Mouse (Mus musculus) gastrocnemius, postnatal 36 days (tissue): ENCODE measurements around the gene Plxnc1. TPM values are rescaled to one million over a fixed set of nuclear protein-coding genes. Genes with fewer than 3 reads are reported as not detected.
A peak's percentile ranks its signal among the peaks of the same experiment; 100 is the strongest.

Experiments used
- DNase-seq, 2 experiments: peaks; one replicate each; pipeline ENCODE4 v3.0.0; 2022
- intact Hi-C: fragments of 180-260 bp; cut with DNase I; formaldehyde crosslinking; loops from one replicate; pipeline ENCODE4 v1.15.1; 2025
- total RNA-seq, 2 experiments: library from RNA; stranded (reverse); gene quantifications; 2 replicates each; pipeline ENCODE4 v1.2.3; 2021

Plxnc1 gene
- total RNA-seq, 2 experiments from 2014 or later = 0.56 to 0.62 TPM

DNA sequence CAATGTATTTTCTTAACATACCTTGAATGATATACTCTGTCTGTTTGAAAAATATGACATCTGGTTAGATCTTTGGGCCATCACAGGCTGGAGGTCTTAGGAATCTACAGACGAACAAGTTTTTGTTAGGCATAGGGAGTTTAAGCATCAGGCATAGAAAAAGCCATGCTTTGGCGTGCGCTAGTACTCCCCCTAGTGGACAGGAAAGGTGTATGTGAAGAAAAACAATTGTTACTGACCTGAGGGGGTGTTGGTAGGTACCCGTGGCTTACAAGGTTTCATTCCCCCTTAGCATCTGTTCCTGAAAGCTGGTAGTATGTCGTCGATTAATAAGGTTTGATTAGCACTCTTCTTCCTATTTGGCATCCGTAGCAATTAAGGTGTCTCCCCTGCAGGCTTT is 13.7 kb upstream of the Plxnc1 start:
- DNase-seq = peak in 1 of 2 experiments; percentile 17
- intact Hi-C loops = loop anchor here (2.0 kb wide), 1 partner anchor 336 kb away; no protein-coding TSS in a partner anchor

DNA sequence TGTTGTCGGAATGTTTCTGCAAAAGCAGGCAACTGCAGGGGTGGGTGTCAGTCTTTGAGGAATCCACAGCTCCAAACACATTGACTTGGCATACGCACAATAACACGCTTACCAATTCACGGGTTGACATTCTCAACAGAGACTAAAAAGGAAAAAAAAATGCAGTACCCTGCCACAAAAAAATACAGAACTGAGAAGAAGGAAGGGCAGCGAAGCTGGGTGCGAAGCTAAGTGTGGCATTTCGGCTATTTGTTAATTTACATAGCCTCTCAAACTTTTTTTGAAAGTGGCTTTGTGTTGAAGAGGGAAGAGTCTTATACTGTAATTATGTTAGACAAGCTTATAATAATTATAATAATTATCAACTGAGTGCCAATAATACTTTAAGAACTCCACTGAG is 13.1 kb upstream of the Plxnc1 start:
- intact Hi-C loops = loop anchor here (2.0 kb wide), 1 partner anchor 335 kb away; no protein-coding TSS in a partner anchor

DNA sequence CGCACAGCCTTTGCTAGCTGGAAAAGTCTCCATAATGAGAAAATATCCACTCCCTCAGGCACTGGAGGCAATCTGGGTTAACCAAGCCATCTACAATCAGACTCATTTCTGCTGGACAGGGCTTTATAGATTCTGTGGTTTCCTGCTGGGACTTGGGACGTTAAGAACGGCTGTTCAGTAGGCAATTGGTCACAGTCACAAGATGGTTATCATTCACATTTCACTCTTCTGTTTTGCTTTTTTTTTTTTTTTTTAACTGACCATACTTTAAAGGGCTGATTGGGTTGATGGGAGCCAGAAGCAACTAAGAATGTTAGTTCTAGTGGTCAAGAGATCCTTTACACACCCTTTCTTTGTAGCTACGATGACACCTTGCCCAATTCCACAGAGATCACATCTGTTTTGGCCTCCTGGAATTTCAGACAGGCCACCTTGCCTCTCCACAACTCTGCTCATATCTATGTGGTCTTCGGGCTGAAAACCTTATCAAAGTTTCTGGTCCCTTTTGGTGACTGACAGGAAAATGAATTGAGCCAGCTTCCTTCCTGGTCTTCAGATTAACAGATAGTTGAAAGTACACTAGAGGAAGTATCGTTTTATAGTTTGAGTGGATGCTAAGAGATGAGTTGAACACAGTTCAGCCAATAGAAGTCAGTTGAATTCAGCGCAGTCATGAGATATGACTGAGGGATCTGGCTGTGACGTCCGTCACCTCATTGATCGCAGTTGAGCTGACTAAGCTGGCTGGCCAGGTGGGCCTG is 3.5 kb upstream of the Plxnc1 start:
- intact Hi-C loops = no loop called here
- no peak for DNase-seq

More for the DNA sequence above, 13.1 kb upstream of the Plxnc1 start:
- no peak for DNase-seq

DNA sequence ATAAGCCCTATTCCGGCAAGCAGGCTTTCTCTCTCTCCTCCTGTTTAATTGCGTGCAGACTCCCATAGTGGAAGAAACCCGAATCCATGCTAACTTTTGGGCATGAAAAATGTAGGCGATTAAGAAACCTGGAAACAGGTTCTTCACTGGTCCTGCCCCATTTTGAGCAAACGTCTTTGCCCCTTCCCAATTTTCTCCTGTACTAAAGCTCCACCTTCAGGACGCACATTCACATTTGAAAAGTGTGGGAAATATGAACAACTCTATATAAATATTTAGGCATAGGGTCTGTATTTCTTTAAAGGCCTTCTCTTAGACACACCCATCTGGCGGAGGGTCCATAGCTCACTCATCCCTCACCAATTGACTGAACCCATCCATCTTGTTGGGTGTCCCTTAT is 2.8 kb upstream of the Plxnc1 start:
- DNase-seq = no peak
- intact Hi-C loops = no loop called here

DNA sequence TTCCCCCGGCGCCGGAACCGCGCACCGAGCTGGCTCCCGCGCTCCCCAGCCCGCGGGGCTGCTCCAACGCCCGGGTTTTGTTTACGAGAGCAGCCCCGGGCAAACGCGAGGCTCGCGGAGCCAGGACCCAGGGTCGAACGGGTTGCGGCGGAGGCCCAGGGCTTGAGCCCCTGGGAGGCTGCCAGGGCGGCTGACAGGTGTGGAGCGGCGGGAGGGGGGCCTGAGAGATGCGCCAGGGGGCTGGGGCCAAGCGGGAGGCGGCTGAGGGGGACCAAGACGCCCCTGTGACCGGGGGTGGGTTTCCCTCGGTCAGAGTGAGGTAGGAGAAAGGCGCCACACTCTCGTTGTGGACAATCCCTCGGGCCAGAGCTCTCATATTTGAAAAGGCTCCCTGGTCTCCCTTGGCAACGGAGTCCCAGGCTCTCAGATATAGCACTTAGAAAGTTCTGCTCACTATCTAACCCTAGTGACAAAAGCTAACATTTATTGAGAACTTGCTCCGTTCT is 624 bp upstream of the Plxnc1 start:
- no peak for DNase-seq
- intact Hi-C loops = no loop called here

DNA sequence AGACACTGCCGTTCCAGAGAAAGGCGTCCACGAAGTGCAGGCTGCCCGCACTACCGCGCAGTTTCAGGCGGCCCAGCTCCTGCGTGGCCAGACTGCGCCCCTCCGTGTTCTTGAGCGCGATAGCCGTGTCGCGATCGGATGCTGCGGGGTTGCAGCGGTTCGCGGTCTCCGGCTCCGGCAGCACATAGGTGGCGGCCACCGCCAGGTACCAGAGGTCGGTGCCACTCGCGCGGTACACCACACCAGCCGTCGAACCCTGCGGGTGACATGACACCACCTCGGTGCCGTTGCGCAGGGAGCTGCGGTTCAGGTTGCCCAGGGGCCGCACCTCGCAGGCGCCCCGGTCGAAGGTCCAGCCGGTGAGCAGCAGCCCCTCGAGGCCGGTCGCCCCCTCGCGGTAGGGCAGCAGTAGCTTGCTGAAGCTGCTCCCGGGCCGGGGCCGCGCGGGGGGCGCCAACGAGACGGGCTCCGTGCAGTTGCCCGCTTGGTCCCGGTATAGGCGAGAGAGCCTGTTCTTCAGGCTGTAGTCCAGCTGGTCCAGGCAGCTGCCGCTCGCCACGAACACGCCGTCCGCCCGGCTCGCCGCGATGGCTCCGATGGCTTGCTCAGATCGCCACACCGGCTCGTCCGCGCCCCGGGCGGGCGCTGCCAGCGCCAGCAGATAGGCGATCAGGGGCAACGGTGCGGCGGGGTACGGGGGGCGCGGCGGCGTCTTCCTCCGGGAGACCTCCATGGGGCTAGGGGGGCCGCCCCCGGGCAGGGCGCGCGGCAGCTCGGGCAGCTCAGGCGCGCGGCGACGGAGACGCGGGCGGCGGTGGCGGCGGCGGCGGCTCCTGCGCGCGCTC is 567 bp downstream of the Plxnc1 start:
- intact Hi-C loops = loop anchor here (5.0 kb wide), 1 partner anchor 322 kb away; no protein-coding TSS in a partner anchor
- DNase-seq = peak; percentile 23 to 36

DNA sequence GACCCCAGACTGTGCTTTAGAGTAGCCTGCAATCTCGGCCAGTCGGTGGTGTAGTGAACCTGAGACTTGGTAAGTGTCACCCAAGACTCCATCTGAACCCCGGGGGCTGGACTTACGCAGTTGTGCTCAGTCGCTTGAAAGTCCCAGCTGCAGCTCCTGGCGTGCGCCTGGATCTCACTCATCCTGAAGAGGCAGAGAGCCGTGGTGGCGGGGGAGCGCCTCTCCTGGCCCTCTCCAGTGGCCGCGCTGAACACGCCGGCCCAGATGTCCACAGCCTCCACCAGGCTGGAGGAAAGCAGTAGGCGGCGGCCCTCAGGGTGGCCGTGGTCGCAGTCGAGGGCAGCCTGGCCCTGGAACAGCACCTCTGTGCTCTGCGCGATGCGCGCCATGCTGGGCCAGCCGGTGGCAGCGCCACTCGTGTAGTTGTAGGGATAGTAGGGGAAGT is 1.2 kb downstream of the Plxnc1 start:
- peak; percentile 33 to 36 for DNase-seq
- intact Hi-C loops = loop anchor here (5.0 kb wide), 1 partner anchor 321 kb away; no protein-coding TSS in a partner anchor

DNA sequence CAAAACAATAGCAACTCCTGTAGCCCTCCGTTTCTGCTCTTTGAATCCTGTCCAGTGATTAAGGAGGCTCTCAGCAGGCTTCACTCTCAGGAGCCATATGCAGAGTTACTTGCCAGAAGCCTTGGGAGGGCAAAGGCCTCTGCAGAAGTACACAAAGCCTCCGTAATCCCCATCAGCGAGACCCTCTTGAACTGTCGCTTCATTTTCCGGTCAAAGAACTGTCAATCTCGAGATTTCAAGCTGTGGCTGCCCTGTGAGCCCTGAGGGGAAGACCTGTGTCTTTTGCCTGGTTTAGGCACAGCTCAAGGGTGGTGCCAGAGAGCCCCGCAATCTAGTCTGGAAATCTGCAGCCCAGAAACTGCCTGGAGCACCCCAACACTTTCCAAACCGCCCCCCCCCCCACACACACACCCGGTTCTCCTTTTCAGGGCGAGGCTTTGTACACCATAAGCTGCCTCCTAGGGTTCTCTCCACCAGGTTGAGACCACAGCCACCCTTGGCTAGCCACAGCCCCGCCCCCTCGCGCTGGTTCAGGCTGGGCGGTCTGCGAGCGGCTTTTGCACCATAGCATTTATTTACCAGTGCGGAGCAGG is 2.1 kb downstream of the Plxnc1 start:
- no peak for DNase-seq
- intact Hi-C loops = loop anchor here (5.0 kb wide), 1 partner anchor 320 kb away; no protein-coding TSS in a partner anchor

DNA sequence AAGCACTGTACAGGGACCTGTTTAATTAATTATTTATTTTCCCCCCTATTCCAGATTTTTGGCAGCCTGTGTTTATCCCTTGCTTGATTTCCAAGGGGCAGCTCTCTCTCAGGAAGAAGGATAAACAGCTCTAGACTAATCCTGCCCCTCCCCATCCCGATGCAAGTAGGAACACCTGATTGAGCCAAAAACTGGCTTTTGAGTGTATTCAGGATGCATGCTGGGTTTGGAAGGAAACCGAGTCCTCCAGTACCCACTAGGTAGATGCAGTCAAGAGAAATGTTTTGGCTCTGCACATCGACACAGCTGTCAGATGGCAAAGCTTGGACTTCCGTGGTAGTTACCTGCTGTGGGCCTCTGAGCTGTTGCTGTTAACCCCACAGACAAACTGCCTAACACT is 3.1 kb downstream of the Plxnc1 start:
- intact Hi-C loops = loop anchor here (5.0 kb wide), 1 partner anchor 319 kb away; no protein-coding TSS in a partner anchor
- no peak for DNase-seq

DNA sequence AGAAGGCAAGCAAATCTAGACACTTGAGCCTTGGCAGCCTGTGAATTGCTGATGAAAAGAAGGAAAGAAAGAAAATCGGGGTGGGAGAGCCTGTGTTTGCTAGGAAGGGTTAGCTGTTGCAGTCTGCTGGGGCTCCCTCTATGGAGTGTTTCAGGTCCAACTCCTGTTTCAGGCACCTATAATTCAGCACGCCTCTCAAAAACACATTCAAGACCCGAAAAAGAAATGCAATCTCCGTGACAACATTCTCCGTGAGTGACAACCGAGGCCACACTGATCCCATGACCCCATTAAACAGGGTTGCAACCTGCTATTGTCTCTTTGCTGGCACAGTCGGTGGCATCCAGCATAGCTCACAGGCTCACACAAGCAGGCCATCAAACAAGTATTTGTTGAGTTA is 3.8 kb downstream of the Plxnc1 start:
- DNase-seq = no peak
- intact Hi-C loops = loop anchor here (5.0 kb wide), 1 partner anchor 318 kb away; no protein-coding TSS in a partner anchor

DNA sequence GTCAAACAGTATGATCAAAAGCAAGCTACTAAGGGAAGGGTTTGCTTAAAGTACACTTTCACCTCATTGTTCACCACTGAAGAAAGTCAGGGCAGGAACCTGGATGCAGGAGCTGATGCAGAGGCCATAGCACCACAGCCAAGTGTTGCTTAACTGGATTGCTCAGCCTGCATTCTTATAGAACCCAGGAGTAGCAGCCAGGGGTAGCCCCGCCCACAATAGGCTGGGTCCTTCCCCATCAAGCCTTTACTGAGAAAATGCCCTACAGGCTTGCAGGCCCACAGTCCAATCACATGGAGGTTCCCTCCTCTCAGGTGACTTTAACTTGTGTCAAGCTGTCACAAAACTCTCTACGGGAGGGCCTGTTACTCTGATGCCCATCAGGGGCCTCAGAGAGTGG is 4.6 kb downstream of the Plxnc1 start:
- intact Hi-C loops = loop anchor here (5.0 kb wide), 1 partner anchor 318 kb away; no protein-coding TSS in a partner anchor
- DNase-seq = no peak

DNA sequence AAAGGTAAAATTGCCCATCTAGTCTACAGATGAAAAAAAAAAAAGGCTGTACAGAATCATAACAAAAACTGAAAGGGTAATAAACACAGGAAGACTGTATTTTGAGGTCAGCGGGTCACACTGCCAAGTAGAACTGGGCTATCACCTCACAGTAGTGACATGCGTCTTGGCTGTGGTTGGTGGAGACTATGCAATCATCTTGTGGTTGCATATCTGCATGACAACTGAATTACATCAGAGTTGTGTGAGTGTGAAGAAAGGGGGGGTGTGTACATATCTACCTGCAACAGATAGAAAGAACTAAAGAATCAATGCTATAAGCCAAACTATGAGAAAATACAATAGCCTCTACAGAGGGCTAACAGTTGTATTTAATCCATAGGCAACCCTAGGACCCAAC is 5.7 kb downstream of the Plxnc1 start:
- intact Hi-C loops = no loop called here
- no peak for DNase-seq

DNA sequence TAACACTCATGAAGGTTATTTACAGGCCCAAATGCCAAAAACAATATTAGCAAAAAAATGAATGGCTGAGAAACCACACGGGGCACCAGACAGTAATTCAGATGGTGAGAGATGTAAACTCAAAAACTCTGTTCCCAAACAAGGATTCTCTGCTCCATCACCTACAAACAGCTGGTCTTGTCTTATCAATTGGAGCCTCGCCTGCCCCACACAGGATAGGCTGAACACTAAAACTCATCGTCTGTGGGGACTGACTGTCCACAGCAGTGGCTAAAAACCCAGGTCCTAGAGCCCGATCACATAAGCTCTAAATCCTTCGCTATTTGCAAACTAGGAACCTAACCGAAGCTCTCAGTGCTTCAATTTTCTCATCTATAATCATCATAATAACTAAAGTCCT is 6.3 kb downstream of the Plxnc1 start:
- no peak for DNase-seq
- intact Hi-C loops = no loop called here

DNA sequence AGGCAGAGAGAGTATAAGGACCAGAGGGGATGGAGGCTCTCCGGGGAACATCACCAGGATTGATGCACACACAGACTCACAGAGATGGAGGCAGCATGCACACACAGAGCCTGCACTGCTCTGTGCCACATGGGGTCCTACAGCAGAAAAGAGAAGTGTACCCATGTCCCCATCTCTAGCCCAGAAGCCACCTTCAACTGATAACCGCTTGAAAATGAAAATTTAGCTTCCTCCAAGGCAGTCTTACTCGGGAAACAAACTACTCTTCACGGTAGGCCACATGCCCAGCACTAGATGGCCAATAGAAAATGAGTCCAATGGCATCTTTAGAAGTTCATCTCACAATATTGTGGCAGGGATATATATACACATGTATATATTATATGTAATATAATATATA is 9.4 kb downstream of the Plxnc1 start:
- DNase-seq = no peak
- intact Hi-C loops = no loop called here

DNA sequence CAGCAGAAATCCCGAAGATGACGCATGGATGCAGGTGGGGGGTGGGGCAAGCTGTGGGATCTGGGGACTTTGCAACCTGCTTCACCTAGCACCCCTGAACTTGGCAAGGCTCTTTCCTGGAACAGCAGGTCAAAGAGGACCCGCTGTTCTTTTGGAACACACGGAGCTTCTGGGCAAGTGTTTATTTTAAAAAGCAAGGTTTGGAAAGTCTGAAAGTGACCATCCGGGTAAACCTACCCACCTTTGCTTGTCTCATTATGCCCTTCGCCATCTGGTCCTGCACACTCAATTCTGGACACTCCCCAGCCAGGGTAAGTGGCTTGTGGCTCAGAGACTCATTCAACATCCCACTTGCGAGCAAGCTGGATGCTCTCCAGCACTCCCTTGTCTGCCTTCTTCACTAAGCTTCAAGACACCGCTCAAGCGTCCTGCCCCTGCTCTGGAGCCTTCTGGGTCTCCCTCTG is 10.5 kb downstream of the Plxnc1 start:
- intact Hi-C loops = no loop called here
- DNase-seq = no peak

DNA sequence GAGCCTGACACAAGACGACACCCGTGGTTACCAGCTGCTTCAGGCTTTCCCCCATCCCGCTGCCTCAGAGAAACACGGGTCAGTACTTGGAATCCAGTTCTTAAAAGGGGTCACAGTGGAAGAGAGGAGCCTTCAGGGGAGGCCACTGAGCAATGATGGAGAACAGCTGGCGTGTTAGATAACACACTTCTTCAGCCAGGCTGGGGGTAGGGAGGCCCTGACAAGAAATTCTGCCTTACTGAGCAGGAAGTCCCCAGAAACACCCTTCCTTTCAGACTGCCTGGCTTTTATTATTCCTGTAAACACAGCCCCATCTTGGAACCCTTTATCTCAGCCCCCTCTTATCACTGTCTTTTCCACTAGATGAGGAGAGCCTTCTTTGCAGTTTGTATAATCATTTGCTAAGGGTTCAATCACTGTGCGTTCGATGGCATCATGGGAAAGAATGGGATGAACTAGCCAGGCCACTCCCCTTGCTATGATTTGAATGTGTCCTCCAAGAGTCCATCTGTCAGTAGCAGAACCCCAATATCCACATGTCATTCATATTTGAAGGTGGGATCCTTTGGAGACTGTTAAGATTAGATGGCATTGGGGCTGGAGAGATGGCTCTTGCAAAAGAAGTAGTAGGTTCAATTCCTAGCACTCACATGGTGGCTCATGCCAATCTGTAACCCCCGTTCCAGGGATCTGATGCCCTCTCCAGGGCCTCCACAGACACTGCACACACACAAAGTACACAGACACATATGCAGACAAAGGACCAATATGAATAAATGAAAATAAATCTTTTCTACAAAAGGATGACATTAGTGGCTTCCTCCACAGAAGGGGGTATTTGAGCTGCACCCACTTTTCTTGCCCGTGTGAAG is 12.4 kb downstream of the Plxnc1 start:
- no peak for DNase-seq
- intact Hi-C loops = no loop called here

DNA sequence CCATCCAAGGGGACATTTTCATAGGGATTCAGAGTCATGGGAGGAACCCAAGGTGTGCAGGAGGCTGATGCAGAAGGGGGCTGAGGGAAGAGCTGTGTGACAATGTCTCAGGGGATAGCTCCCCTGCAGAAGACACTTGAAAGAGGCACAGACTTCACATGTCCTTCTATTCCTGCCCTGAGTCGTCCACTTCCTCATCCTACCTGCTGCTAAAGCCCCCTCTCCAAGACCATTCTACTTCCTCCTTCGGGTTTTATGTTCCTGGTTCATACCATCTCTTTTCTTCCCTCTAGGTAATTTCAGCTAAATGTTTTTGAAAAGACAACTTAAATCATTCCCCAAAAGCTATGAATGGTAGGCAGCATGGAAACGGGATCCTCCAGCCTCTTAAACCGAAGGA is 16.5 kb downstream of the Plxnc1 start:
- intact Hi-C loops = no loop called here
- DNase-seq = no peak

DNA sequence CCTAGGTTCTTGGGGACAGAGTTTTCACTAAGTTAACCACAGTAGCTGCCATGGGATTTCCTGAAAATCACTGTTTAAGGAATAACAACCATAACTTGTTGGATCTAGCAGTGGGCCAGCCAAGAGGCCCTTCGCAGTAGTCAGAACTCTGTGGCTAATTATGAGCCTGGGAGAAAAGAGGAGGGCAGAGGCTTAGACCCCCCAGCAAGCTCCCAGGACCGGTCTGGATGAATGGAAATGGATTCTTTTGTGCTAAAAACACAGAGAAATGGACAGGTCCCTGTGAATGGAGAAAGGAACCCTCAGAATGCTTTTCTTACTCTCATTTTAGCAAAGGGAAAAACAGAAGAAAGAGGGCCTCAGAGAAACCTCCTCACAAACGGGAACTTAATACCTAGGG is 18.3 kb downstream of the Plxnc1 start:
- intact Hi-C loops = no loop called here
- no peak for DNase-seq

DNA sequence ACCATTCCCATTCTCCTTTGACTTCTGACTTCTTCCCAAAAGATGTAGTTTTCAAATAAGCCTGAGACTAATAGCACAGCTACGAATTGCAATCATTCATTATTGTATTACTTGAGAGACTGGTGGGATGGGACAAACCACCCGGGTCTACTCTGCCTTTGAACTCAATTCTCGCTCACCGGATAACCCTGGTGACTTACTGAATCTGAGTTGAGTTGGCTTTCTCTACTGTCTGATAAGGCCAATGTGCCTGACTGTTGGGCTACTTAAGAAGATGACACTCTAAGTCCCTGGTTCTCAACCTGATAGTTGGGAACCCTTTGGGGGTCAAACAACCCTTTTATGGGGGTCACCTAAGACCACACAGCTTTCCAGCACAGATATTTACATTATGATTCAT is 19.8 kb downstream of the Plxnc1 start:
- intact Hi-C loops = no loop called here
- DNase-seq = no peak

DNA sequence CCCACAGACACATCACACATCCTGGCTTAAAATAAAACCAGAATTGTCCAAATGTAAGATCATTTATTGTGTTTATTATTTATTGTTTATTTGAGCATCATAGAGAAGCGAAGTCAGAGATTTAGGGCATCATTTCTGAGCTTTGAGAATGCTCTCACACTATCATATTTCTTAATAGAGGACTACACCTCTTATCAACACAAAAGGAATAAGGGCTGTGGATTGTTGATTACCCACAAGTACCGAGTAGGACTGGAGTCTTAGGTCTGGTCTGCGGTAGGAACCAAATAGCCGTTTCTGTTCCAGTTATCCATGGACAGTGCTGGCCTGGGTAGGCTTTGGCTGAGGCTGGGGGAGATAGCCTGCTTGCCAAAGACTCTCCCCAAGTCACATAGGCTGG is 20.2 kb downstream of the Plxnc1 start:
- intact Hi-C loops = no loop called here
- no peak for DNase-seq
